In the genomic region with DNA sequence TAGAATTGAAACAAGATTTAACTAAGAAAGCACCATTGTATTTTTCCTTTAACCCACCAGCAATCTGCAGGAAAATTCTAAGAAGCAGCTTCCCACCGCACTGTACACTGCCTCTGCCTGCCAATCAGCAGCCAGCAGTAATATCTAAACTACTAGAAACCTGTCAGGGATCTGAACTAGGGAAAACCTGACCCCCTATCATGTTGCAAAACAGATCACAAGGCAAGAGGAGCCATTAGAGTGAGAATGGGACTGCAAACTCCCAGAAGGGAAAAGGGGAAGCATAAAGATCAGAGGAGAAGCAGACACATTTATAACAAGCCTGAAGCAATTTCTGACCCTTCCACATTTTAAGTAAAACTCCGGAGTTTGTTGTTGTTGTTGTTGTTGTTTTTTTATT, we compare ENCODE assay signal across 10 mouse cellular contexts. TPM values are rescaled to one million over a fixed set of nuclear protein-coding genes. Genes with fewer than 3 reads are reported as not detected.
DNase-seq lines count a peak whose midpoint lies in the region; ATAC-seq and TF ChIP-seq lines count a peak whose summit lies in the region.
"Had no signal": no experiment of that assay in that cellular context is flagged by ENCODE, and none has a peak within 500 bp of the region (broad histone marks: within the 10 kb centered on the region; RNA-seq: fewer than 3 reads in every experiment).

No protein-coding gene starts in this region.

- no peak overlapping the region for H3K9ac ChIP-seq in kidney, embryonic 14.5 days (ENCODE audit: low read depth, low read length)
- H3K9ac ChIP-seq in embryonic facial prominence, embryonic 13.5 days = no peak overlapping the region
- no peak overlapping the region for H3K9ac ChIP-seq in liver, postnatal 0 days (replicated peaks)
- H3K9ac ChIP-seq: midbrain, embryonic 12.5 days had no signal

- ATAC-seq in kidney, embryonic 14.5 days (ENCODE audit: low FRiP score, low TSS enrichment) = no peak
- no peak for ATAC-seq in embryonic facial prominence, embryonic 13.5 days (ENCODE audit: insufficient number of reproducible peaks, insufficient read depth, low FRiP score, low TSS enrichment, low read depth)
- ATAC-seq in liver, postnatal 0 days = 0 out of 2 replicates have a peak, but pooled peaks have one; percentile 21

- no peaks in the 10 kb centered on the region for H3K27me3 ChIP-seq in kidney, adult 2 months (replicated peaks; ENCODE audit: control insufficient read depth, insufficient read depth, low read length)
- H3K27me3 ChIP-seq in kidney, embryonic 14.5 days (ENCODE audit: control insufficient read depth, insufficient read depth, low read length) = no peaks in the 10 kb centered on the region
- H3K27me3 ChIP-seq in embryonic facial prominence, embryonic 13.5 days = 0 out of 2 replicates have a peak, but pooled peaks cover 11% of the 10 kb centered on the region
- H3K27me3 ChIP-seq in liver, postnatal 0 days (ENCODE audit: insufficient read depth, low read length) = no peaks in the 10 kb centered on the region
- H3K27me3 ChIP-seq: midbrain, embryonic 12.5 days had no signal

- no peak overlapping the region; the same call in 1 of the 2 replicates for H3K4me2 ChIP-seq in kidney, embryonic 14.5 days (replicated peaks; ENCODE audit: low read depth, low read length)
- 0 out of 2 replicates have a peak overlapping the region, but pooled peaks have one; percentile 14 for H3K4me2 ChIP-seq in embryonic facial prominence, embryonic 13.5 days
- peak overlapping the region; percentile 84 for H3K4me2 ChIP-seq in liver, postnatal 0 days (ENCODE audit: low read depth, low read length)

- TF ChIP-seq POLR2A in kidney, adult 2 months (IDR thresholded peaks at IDR 0.05; ENCODE audit: low read depth, low read length) = no peak
- no peak for TF ChIP-seq POLR2A in bone marrow macrophage, adult 2 months (IDR thresholded peaks at IDR 0.05; ENCODE audit: borderline replicate concordance, low read depth, low read length)

- 14% methylated on average over 2 of the region's 2 CpGs for WGBS in kidney, adult 2 months
- WGBS in kidney, embryonic 14.5 days = 53% methylated on average over 2 of the region's 2 CpGs
- 36% methylated on average over 2 of the region's 2 CpGs for WGBS in embryonic facial prominence, embryonic 13.5 days
- 11% methylated on average over 2 of the region's 2 CpGs for WGBS in liver, postnatal 0 days (ENCODE audit: insufficient replicate concordance)

- no peaks in the 10 kb centered on the region; the same call in 1 of the 2 replicates for H3K36me3 ChIP-seq in kidney, adult 2 months (ENCODE audit: control insufficient read depth, insufficient read depth, low read length)
- H3K36me3 ChIP-seq in kidney, embryonic 14.5 days (ENCODE audit: control insufficient read depth, insufficient read depth, low read length) = no peaks in the 10 kb centered on the region
- H3K36me3 ChIP-seq in embryonic facial prominence, embryonic 13.5 days = no peaks in the 10 kb centered on the region
- no peaks in the 10 kb centered on the region for H3K36me3 ChIP-seq in liver, postnatal 0 days (replicated peaks; ENCODE audit: insufficient read depth, low read length)
- H3K36me3 ChIP-seq: midbrain, embryonic 12.5 days had no signal

- DNase-seq in kidney, adult 2 months = no peak
- no peak for DNase-seq in liver, postnatal 0 days
- DNase-seq in cerebellum, adult 9-10 months = no peak
- no peak for DNase-seq in cerebellum, postnatal 36 days
- DNase-seq: cerebellum, adult 11 months; gastrocnemius, postnatal 36 days had no signal

- TF ChIP-seq CTCF in kidney, adult 2 months (conservative IDR thresholded peaks at IDR 0.05; ENCODE audit: insufficient read depth, insufficient read length, low read depth, low read length) = no peak
- TF ChIP-seq CTCF in bone marrow macrophage, adult 2 months (IDR thresholded peaks at IDR 0.05; ENCODE audit: low read depth, low read length) = no peak
- TF ChIP-seq CTCF in liver, postnatal 0 days (IDR thresholded peaks at IDR 0.05; ENCODE audit: low read depth) = no peak

- H3K4me3 ChIP-seq in kidney, adult 2 months (ENCODE audit: insufficient read depth, low read depth, low read length) = peak overlapping the region; percentile 67
- no peak overlapping the region for H3K4me3 ChIP-seq in kidney, embryonic 14.5 days (ENCODE audit: low read length)
- peak overlapping the region; percentile 77 for H3K4me3 ChIP-seq in bone marrow macrophage, adult 2 months (ENCODE audit: insufficient read depth, low read length)
- no peak overlapping the region for H3K4me3 ChIP-seq in embryonic facial prominence, embryonic 13.5 days
- peak overlapping the region; percentile 65 for H3K4me3 ChIP-seq in liver, postnatal 0 days (ENCODE audit: low read depth, low read length)

- H3K9me3 ChIP-seq in kidney, embryonic 14.5 days (ENCODE audit: control insufficient read depth, low read length) = no peaks in the 10 kb centered on the region
- no peaks in the 10 kb centered on the region for H3K9me3 ChIP-seq in embryonic facial prominence, embryonic 13.5 days
- H3K9me3 ChIP-seq in liver, postnatal 0 days (ENCODE audit: low read length) = no peaks in the 10 kb centered on the region
- H3K9me3 ChIP-seq: midbrain, embryonic 12.5 days had no signal

- TF ChIP-seq EP300 in liver, postnatal 0 days (IDR thresholded peaks at IDR 0.05; ENCODE audit: low read depth) = no peak

- H3K4me1 ChIP-seq in kidney, adult 2 months (ENCODE audit: control insufficient read depth, insufficient read depth, low read length) = peaks cover 14% of the 10 kb centered on the region
- 0 out of 2 replicates have a peak, but pooled peaks cover 12% of the 10 kb centered on the region for H3K4me1 ChIP-seq in kidney, embryonic 14.5 days (ENCODE audit: control insufficient read depth, insufficient read depth, low read length)
- peaks cover 21% of the 10 kb centered on the region for H3K4me1 ChIP-seq in bone marrow macrophage, adult 2 months (ENCODE audit: control insufficient read depth, insufficient read depth, low read length)
- peaks cover 21% of the 10 kb centered on the region for H3K4me1 ChIP-seq in embryonic facial prominence, embryonic 13.5 days
- peaks cover 11% of the 10 kb centered on the region for H3K4me1 ChIP-seq in liver, postnatal 0 days (ENCODE audit: insufficient read depth)

- peak overlapping the region; percentile 77 for H3K27ac ChIP-seq in kidney, adult 2 months (ENCODE audit: insufficient read depth, low read depth, low read length)
- H3K27ac ChIP-seq in kidney, embryonic 14.5 days (ENCODE audit: low read depth, low read length) = no peak overlapping the region
- H3K27ac ChIP-seq in bone marrow macrophage, adult 2 months (ENCODE audit: insufficient read depth, low read depth, low read length) = peak overlapping the region; percentile 83
- H3K27ac ChIP-seq in embryonic facial prominence, embryonic 13.5 days = no peak overlapping the region
- H3K27ac ChIP-seq in liver, postnatal 0 days (ENCODE audit: low read depth) = no peak overlapping the region
- H3K27ac ChIP-seq: midbrain, embryonic 12.5 days had no signal

RNA-seq across cellular contexts. Expression of a gene that starts 2.0 kb away (rescaled TPM):
- polyA plus RNA-seq in kidney, adult 2 months (2012; rRNA removed) = 15.7 and 17.6 TPM in 2 replicates
- polyA plus RNA-seq in kidney, embryonic 14.5 days (2014; fragmentation: Nextera tagmentation; extraction: Ambion mirVana) = 6.1 and 7.0 TPM in 2 replicates
- 62.8 and 71.2 TPM in 2 replicates for polyA plus RNA-seq in bone marrow macrophage, adult 2 months (2012; ENCODE audit: insufficient read depth, insufficient read length, missing spikeins)
- polyA plus RNA-seq in embryonic facial prominence, embryonic 13.5 days (2015; fragmentation: Nextera tagmentation; extraction: Ambion mirVana) = 1.8 and 2.6 TPM in 2 replicates
- polyA plus RNA-seq in liver, postnatal 0 days (2015; fragmentation: Nextera tagmentation; extraction: Ambion mirVana) = 6.4 and 7.3 TPM in 2 replicates

Comparison
In these comparisons a context has a peak if more than half of its experiments do, and no peak if none do; other contexts are left out.
1. H3K27ac ChIP-seq: peak in kidney, adult 2 months (single experiment) and bone marrow macrophage, adult 2 months (single experiment); none in kidney, embryonic 14.5 days (single experiment), embryonic facial prominence, embryonic 13.5 days (single experiment) and liver, postnatal 0 days (single experiment).
2. H3K4me3 ChIP-seq: peak in kidney, adult 2 months (single experiment), bone marrow macrophage, adult 2 months (single experiment) and liver, postnatal 0 days (single experiment); none in kidney, embryonic 14.5 days (single experiment) and embryonic facial prominence, embryonic 13.5 days (single experiment).